16 mouse cellular contexts compared by ENCODE assay signal in genomic region chrX:110401660-110402059, GRCm38 (mm10).
"Had no signal": no experiment of that assay in that cellular context is flagged by ENCODE, and none has a peak within 500 bp of the region (broad histone marks: within the 10 kb centered on the region; RNA-seq: fewer than 3 reads in every experiment).

No protein-coding gene starts in this region.

- H3K36me3 ChIP-seq: neural tube, embryonic 13.5 days; neural tube, embryonic 15.5 days; stomach, embryonic 15.5 days had no signal

- H3K9ac ChIP-seq: neural tube, embryonic 13.5 days; neural tube, embryonic 15.5 days; stomach, embryonic 15.5 days had no signal

- DNase-seq: retina, postnatal 1 day; right cerebral cortex, adult 18-20 months; right cerebral cortex, postnatal 14 days; right cerebral cortex, postnatal 25 days; right cerebral cortex, postnatal 4 days; spleen, adult 18-20 months; thymus, adult 18-20 months; thymus, adult 2 months; thymus, postnatal 14 days; thymus, postnatal 25 days; thymus, postnatal 36 days; thymus, postnatal 4 days had no signal

- H3K4me3 ChIP-seq: neural tube, embryonic 13.5 days; neural tube, embryonic 15.5 days; stomach, embryonic 15.5 days had no signal

- H3K9me3 ChIP-seq: neural tube, embryonic 13.5 days; neural tube, embryonic 15.5 days; stomach, embryonic 15.5 days had no signal

- H3K27ac ChIP-seq: neural tube, embryonic 13.5 days; neural tube, embryonic 15.5 days; stomach, embryonic 15.5 days; stomach, postnatal 0 days had no signal

- H3K4me1 ChIP-seq: neural tube, embryonic 13.5 days; neural tube, embryonic 15.5 days; stomach, embryonic 15.5 days had no signal

- H3K27me3 ChIP-seq: neural tube, embryonic 13.5 days; neural tube, embryonic 15.5 days; stomach, embryonic 15.5 days had no signal
